ENCODE assay signal across 9 mouse cellular contexts in the genomic region with DNA sequence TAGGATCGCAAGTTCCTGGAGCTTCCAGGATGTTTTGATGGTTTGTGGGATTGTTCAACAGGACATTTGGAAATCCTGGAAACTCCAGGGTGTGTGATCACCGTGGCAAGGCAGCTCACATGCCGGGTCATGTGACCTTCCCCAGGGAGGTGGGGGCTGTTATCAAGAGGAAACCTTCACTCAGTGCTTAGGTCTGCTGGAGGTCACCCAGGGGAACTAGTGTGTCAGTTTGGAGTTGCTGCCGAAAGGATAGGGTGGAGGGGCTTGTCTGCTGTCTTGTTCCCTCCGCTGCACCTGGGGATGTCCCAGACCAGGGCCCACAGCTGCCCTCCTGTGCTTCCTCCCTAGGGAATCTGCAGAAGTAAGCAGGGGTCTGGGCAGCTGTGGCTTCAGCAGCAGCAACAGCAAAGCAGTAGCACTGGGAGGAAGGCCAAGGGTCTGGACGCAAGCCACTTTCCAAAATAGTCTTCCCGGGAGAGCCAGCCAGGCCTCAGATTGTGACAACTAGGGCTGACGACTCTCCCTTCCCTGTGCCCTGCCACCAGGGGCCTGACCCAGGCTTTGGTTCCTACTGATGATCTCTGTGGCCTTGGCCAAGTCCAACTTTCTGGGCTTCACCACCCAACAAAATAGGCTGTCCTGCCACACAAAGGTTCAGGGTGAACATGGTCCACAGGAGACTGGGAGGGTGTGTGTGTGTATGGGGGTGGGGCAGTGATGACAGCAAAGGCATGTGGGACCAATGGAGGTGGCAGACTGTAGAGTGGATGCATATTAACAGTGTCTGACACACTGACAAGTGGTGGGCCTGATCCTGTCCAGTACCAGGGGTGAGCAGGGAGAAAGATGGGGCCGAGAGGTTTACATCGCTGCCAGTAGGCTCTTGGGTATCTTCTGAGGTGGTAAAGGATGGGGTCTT. TPM values are rescaled to one million over a fixed set of nuclear protein-coding genes. Genes with fewer than 3 reads are reported as not detected.
DNase-seq lines count a peak whose midpoint lies in the region; ATAC-seq and TF ChIP-seq lines count a peak whose summit lies in the region.
"Had no signal": no experiment of that assay in that cellular context is flagged by ENCODE, and none has a peak within 500 bp of the region (broad histone marks: within the 10 kb centered on the region; RNA-seq: fewer than 3 reads in every experiment).

No protein-coding gene starts in this region.

- H3K27me3 ChIP-seq in limb, embryonic 15.5 days: no peaks in the 10 kb centered on the region
- H3K27me3 ChIP-seq in limb, embryonic 10.5 days (ENCODE audit: low read depth, poor library complexity, severe bottlenecking): no peaks in the 10 kb centered on the region
- H3K27me3 ChIP-seq in midbrain, postnatal 0 days (ENCODE audit: insufficient read depth, low read length): no peaks in the 10 kb centered on the region
- H3K27me3 ChIP-seq: hindbrain, embryonic 15.5 days had no signal

- WGBS in limb, embryonic 15.5 days: 60% methylated on average over 10 of the region's 10 CpGs
- 78% methylated on average over 10 of the region's 10 CpGs for WGBS in limb, embryonic 10.5 days
- 72% methylated on average over 10 of the region's 10 CpGs for WGBS in midbrain, postnatal 0 days

- no peak for TF ChIP-seq CTCF in midbrain, postnatal 0 days (IDR thresholded peaks at IDR 0.05)

- no peak for DNase-seq in limb, embryonic 10.5 days (ENCODE audit: low spot score)
- peak; percentile 33 to 62 for DNase-seq in adrenal gland, adult 18-20 months (ENCODE audit: low spot score in 2 of 2)
- peak; percentile 50 to 80 for DNase-seq in gastrocnemius, postnatal 4 days (ENCODE audit: low spot score in 2 of 2)
- peak; percentile 83 for DNase-seq in kidney, adult 9 months
- DNase-seq in midbrain, postnatal 0 days (ENCODE audit: low spot score): peak; percentile 33
- no peak for DNase-seq in retina, embryonic 14.5 days (ENCODE audit: low spot score)

- H3K27ac ChIP-seq in limb, embryonic 15.5 days: peak overlapping the region; percentile 17; the same call in 1 of the 2 replicates
- H3K27ac ChIP-seq in limb, embryonic 10.5 days: no peak overlapping the region
- no peak overlapping the region for H3K27ac ChIP-seq in midbrain, postnatal 0 days (ENCODE audit: low read depth, low read length)
- H3K27ac ChIP-seq: hindbrain, embryonic 15.5 days had no signal

- H3K4me3 ChIP-seq in limb, embryonic 15.5 days: no peak overlapping the region
- H3K4me3 ChIP-seq in limb, embryonic 10.5 days: no peak overlapping the region
- H3K4me3 ChIP-seq in midbrain, postnatal 0 days (ENCODE audit: low read depth, low read length): no peak overlapping the region
- H3K4me3 ChIP-seq: hindbrain, embryonic 15.5 days had no signal

- peaks cover 55% of the 10 kb centered on the region for H3K36me3 ChIP-seq in limb, embryonic 15.5 days
- H3K36me3 ChIP-seq in limb, embryonic 10.5 days: peaks cover 41% of the 10 kb centered on the region
- H3K36me3 ChIP-seq in midbrain, postnatal 0 days (ENCODE audit: insufficient read depth, low read length): peaks cover 26% of the 10 kb centered on the region

- no peaks in the 10 kb centered on the region for H3K9me3 ChIP-seq in limb, embryonic 15.5 days
- H3K9me3 ChIP-seq in limb, embryonic 10.5 days (replicated peaks): no peaks in the 10 kb centered on the region
- H3K9me3 ChIP-seq in midbrain, postnatal 0 days (ENCODE audit: low read length): no peaks in the 10 kb centered on the region
- H3K9me3 ChIP-seq: hindbrain, embryonic 15.5 days had no signal

- no peak overlapping the region for H3K9ac ChIP-seq in limb, embryonic 15.5 days
- H3K9ac ChIP-seq in midbrain, postnatal 0 days (replicated peaks; ENCODE audit: low read length, poor library complexity, severe bottlenecking): no peak overlapping the region
- H3K9ac ChIP-seq: hindbrain, embryonic 15.5 days had no signal

- no peak overlapping the region for H3K4me2 ChIP-seq in limb, embryonic 15.5 days
- no peak overlapping the region for H3K4me2 ChIP-seq in midbrain, postnatal 0 days (ENCODE audit: low read depth, low read length, poor library complexity, severe bottlenecking)
- H3K4me2 ChIP-seq: hindbrain, embryonic 15.5 days had no signal

- ATAC-seq in limb, embryonic 15.5 days (ENCODE audit: insufficient number of reproducible peaks, low FRiP score, low TSS enrichment, low read depth): no peak
- ATAC-seq in midbrain, postnatal 0 days (ENCODE audit: low FRiP score): no peak
- ATAC-seq in activated CD4-positive, CD25-positive, alpha-beta regulatory T cell, adult 4 months: no peak

- H3K4me1 ChIP-seq in limb, embryonic 15.5 days: peaks cover 5% of the 10 kb centered on the region; the same call in 1 of the 2 replicates
- peaks cover 2% of the 10 kb centered on the region; the same call in 1 of the 2 replicates for H3K4me1 ChIP-seq in limb, embryonic 10.5 days
- no peaks in the 10 kb centered on the region for H3K4me1 ChIP-seq in midbrain, postnatal 0 days (ENCODE audit: insufficient read depth, low read length)

RNA-seq across cellular contexts. Expression of a gene that starts 35.9 kb away (rescaled TPM):
- polyA plus RNA-seq in limb, embryonic 15.5 days (2015; fragmentation: Nextera tagmentation; extraction: Ambion mirVana): 13.7 and 14.2 TPM in 2 replicates
- polyA plus RNA-seq in limb, embryonic 10.5 days (2016; fragmentation: Nextera tagmentation; extraction: Ambion mirVana): 8.5 and 15.4 TPM in 2 replicates
- total RNA-seq in adrenal gland, adult 18-20 months (2021): 1 to 10 TPM; 2.4 to 2.8 TPM
- total RNA-seq in gastrocnemius, postnatal 4 days (2021): 10 to 100 TPM; 13.2 to 15.5 TPM
- total RNA-seq in midbrain, postnatal 0 days (2014; rRNA removed): 8.9 and 12.5 TPM in 2 replicates
- 2.5 and 3.1 TPM in 2 replicates for polyA plus RNA-seq in midbrain, postnatal 0 days (2015; fragmentation: Nextera tagmentation; extraction: Ambion mirVana)
- polyA plus RNA-seq in activated CD4-positive, CD25-positive, alpha-beta regulatory T cell, adult 4 months (2017; shearing (Covaris generic)): not detected

Comparison
In these comparisons a context has a peak if more than half of its experiments do, and no peak if none do; other contexts are left out.
1. DNase-seq: peak in adrenal gland, adult 18-20 months (2 of 2), gastrocnemius, postnatal 4 days (2 of 2), kidney, adult 9 months (single experiment) and midbrain, postnatal 0 days (single experiment); none in limb, embryonic 10.5 days (single experiment) and retina, embryonic 14.5 days (single experiment).